Mouse (Mus musculus): Measurements from ENCODE around the gene Isy1. TPM values are rescaled to one million over a fixed set of nuclear protein-coding genes. Genes with fewer than 3 reads are reported as not detected.

Isy1 gene
- polyA plus RNA-seq, 1 experiment from 2014 or later: 61.7 TPM

DNA sequence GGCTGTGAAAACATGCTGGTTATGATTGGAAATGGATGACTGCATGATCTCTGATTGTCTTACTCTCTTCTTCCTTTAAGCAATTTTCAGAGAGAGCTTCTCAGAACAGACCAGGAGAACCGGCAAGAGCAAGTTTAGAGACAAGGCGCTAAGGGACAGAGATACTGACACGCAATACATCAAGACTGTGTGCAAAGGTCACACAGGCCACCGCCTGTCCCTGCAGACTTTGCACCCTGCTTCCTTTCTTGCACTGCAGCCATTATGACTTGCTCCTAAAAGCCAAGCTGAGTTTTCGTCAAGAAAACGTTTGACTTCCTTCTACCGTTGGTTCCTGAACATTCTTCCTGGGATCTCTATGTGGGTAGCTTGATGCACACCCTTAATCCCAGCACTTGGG lies 37.0 kb upstream of the Isy1 start:
- H3K27me3 ChIP-seq (ENCODE audit: control insufficient read depth, insufficient read depth, low read length): no peaks in the 10 kb centered on the region
- no peak overlapping the region for H3K27ac ChIP-seq (ENCODE audit: low read depth, low read length)
- H3K36me3 ChIP-seq (ENCODE audit: control insufficient read depth, insufficient read depth, low read length): no peaks in the 10 kb centered on the region
- no peak overlapping the region for H3K4me2 ChIP-seq (replicated peaks; ENCODE audit: low read depth, low read length)
- H3K9ac ChIP-seq (ENCODE audit: low read depth, low read length): no peak overlapping the region
- H3K9me3 ChIP-seq (ENCODE audit: control insufficient read depth, low read length): no peaks in the 10 kb centered on the region
- 91% methylated on average over 7 of the region's 7 CpGs for WGBS
- no peaks in the 10 kb centered on the region for H3K4me1 ChIP-seq (replicated peaks; ENCODE audit: control insufficient read depth, insufficient read depth, low read length)
- ATAC-seq (ENCODE audit: low FRiP score) (no peak), DNase-seq (ENCODE audit: low spot score) (no peak)
- no peak overlapping the region for H3K4me3 ChIP-seq (ENCODE audit: low read depth, low read length)

DNA sequence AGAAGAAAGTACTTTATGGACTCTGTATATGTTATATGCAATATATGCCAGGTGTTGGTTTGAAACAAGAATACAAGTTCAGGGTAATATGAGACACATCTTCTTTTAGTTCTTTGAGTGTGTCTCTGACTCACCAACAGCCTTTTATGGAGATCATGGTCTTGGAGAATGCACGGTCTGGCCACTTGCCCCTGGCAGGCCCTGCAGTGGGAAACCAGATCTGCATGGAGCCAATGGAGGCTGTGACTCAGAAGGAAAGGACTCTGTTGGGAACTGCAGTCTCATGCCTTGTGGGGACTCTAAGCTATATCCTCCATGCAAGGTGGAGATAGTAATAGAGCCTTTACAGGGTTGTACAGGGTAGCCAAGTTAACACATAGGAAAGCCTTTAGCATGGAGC lies 36.5 kb upstream of the Isy1 start:
- Histone ChIP-seq H3K9ac (ENCODE audit: low read depth, low read length) (no peak overlapping the region), H3K4me3 (ENCODE audit: low read depth, low read length) (no peak overlapping the region), H3K27ac (ENCODE audit: low read depth, low read length) (no peak overlapping the region), H3K4me1 (replicated peaks; ENCODE audit: control insufficient read depth, insufficient read depth, low read length) (no peaks in the 10 kb centered on the region), H3K27me3 (ENCODE audit: control insufficient read depth, insufficient read depth, low read length) (no peaks in the 10 kb centered on the region), H3K4me2 (replicated peaks; ENCODE audit: low read depth, low read length) (no peak overlapping the region), H3K9me3 (ENCODE audit: control insufficient read depth, low read length) (no peaks in the 10 kb centered on the region), H3K36me3 (ENCODE audit: control insufficient read depth, insufficient read depth, low read length) (no peaks in the 10 kb centered on the region)
- ATAC-seq (ENCODE audit: low FRiP score): no peak
- DNase-seq (ENCODE audit: low spot score): no peak
- WGBS: 92% methylated on average over 1 of the region's 1 CpGs

DNA sequence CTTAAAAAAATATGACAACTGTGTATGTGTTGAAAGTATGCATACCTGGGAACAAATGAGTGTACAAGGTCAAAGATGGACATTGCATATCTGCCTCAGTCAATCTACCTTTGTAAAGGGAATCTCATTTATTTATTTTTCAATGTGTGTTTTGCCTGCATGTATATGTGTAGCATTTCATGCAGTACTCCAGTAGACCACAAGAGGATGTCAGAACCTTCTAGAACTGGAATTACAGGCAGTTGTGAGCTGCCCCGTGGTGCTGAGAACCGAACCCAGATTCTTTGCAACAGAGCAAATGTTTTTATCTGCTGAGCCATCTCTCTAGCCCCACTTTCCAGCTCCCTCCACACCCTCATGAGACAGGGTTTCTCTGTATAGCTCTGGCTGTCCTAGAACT lies 35.4 kb upstream of the Isy1 start:
- no peak overlapping the region for H3K4me3 ChIP-seq (ENCODE audit: low read depth, low read length)
- 92% methylated on average over 2 of the region's 2 CpGs for WGBS
- no peak for DNase-seq (ENCODE audit: low spot score)
- no peak for ATAC-seq (ENCODE audit: low FRiP score)
- no peaks in the 10 kb centered on the region for H3K9me3 ChIP-seq (ENCODE audit: control insufficient read depth, low read length)
- no peaks in the 10 kb centered on the region for H3K27me3 ChIP-seq (ENCODE audit: control insufficient read depth, insufficient read depth, low read length)
- H3K4me1 ChIP-seq (replicated peaks; ENCODE audit: control insufficient read depth, insufficient read depth, low read length): no peaks in the 10 kb centered on the region
- H3K4me2 ChIP-seq (replicated peaks; ENCODE audit: low read depth, low read length): no peak overlapping the region
- H3K9ac ChIP-seq (ENCODE audit: low read depth, low read length): no peak overlapping the region
- H3K27ac ChIP-seq (ENCODE audit: low read depth, low read length): no peak overlapping the region
- no peaks in the 10 kb centered on the region for H3K36me3 ChIP-seq (ENCODE audit: control insufficient read depth, insufficient read depth, low read length)

DNA sequence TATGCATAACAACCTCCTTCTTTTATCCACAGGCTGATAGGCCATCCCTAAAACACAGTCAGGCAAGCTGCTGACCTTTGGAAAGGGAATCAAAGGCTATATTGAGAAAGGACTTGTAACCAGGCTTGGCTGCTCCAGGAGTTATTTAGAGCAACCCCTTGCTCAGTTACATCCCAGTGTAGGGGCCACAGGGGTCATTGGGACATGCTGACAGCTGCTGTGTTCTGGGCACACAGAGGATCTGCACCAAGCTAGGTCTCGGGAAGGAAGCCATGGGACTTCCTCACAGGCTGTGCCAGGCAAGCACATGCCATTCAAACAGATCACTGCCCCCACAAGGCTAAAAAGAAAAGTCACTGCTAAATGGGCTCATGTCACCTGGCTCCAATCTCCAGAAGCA lies 34.5 kb upstream of the Isy1 start:
- H3K27me3 ChIP-seq (ENCODE audit: control insufficient read depth, insufficient read depth, low read length): no peaks in the 10 kb centered on the region
- no peak overlapping the region for H3K27ac ChIP-seq (ENCODE audit: low read depth, low read length)
- H3K4me2 ChIP-seq (replicated peaks; ENCODE audit: low read depth, low read length): no peak overlapping the region
- no peak overlapping the region for H3K4me3 ChIP-seq (ENCODE audit: low read depth, low read length)
- 33% methylated on average over 1 of the region's 1 CpGs for WGBS
- H3K9ac ChIP-seq (ENCODE audit: low read depth, low read length): no peak overlapping the region
- H3K4me1 ChIP-seq (replicated peaks; ENCODE audit: control insufficient read depth, insufficient read depth, low read length): no peaks in the 10 kb centered on the region
- no peaks in the 10 kb centered on the region for H3K36me3 ChIP-seq (ENCODE audit: control insufficient read depth, insufficient read depth, low read length)
- H3K9me3 ChIP-seq (ENCODE audit: control insufficient read depth, low read length): no peaks in the 10 kb centered on the region
- no peak for DNase-seq (ENCODE audit: low spot score)
- no peak for ATAC-seq (ENCODE audit: low FRiP score)

DNA sequence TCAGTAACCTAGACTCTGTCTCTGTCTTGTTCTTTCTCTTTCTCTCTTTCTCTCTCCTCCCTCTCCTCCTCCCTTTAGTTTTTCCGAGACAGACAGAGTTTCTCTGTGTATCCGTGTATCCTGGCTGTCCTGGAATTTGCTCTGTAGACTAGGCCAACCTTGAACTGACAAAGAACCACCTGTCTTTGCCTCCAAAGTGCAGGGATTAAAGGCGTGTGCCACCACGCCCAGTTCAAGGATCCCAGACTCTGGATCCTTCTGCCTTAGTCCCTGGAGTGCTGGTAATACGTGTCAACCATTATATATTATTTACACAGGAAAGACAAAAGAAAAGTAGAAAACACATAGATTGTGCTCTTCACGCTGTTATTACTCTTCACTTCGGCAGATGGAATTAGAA lies 32.6 kb upstream of the Isy1 start:
- Histone ChIP-seq H3K27me3 (ENCODE audit: control insufficient read depth, insufficient read depth, low read length) (no peaks in the 10 kb centered on the region), H3K4me2 (replicated peaks; ENCODE audit: low read depth, low read length) (no peak overlapping the region), H3K27ac (ENCODE audit: low read depth, low read length) (no peak overlapping the region), H3K4me1 (replicated peaks; ENCODE audit: control insufficient read depth, insufficient read depth, low read length) (no peaks in the 10 kb centered on the region), H3K9ac (ENCODE audit: low read depth, low read length) (no peak overlapping the region), H3K36me3 (ENCODE audit: control insufficient read depth, insufficient read depth, low read length) (no peaks in the 10 kb centered on the region), H3K4me3 (ENCODE audit: low read depth, low read length) (no peak overlapping the region), H3K9me3 (ENCODE audit: control insufficient read depth, low read length) (no peaks in the 10 kb centered on the region)
- WGBS: 94% methylated on average over 7 of the region's 7 CpGs
- DNase-seq (ENCODE audit: low spot score): no peak
- no peak for ATAC-seq (ENCODE audit: low FRiP score)

DNA sequence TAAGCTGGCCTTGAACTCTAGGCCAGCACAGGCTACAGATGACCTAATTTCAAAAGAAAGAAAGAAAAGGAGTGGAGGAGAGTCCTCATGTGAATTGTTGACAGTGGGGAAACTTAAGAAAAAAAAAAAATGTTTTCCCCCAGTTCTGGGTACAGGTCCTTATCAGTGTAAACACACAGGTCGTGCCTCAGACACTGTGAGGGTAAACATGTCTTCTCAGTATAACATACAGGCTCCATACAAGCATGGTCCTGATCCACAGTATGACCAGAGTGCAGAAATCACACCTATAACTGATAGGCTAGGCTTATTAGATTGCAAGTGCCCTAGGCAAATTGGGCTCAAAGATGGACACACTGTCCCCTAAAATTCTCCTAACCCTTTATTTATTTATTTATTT lies 31.8 kb upstream of the Isy1 start:
- WGBS: 74% methylated on average over 1 of the region's 1 CpGs

DNA sequence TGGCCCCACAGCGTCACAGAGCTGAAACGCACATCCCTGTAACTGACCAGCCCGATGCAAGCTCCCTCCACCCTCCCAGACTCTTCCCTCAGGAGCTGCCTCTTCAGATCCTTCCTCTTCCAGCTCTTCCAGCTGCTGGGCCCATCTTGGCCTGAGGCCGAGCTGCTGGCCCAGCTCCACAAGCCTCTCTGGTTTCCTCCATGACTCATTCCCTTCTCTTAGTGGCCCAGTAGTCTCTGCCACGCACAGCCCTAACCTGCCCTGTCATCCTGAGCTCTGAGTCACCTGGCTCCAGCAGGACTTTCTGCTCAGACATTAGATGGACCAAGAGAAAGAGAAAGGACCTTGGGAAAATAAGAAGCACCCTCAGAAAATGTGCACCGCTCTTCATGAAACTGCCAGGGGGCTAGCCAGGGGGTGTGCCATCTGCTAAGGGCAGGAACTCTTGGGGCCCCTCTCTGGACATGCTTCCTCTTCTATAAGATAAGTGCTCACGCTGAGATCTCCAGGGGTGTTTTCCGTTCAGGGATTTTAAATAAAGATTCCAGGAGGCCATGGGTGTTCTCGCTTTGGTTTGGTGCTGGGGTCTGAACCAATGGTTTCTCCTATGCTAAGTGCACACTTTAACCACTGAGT lies 30.4 kb upstream of the Isy1 start:
- H3K4me3 ChIP-seq (ENCODE audit: low read depth, low read length): no peak overlapping the region
- H3K4me1 ChIP-seq (replicated peaks; ENCODE audit: control insufficient read depth, insufficient read depth, low read length): no peaks in the 10 kb centered on the region
- H3K9me3 ChIP-seq (ENCODE audit: control insufficient read depth, low read length): no peaks in the 10 kb centered on the region
- no peaks in the 10 kb centered on the region for H3K27me3 ChIP-seq (ENCODE audit: control insufficient read depth, insufficient read depth, low read length)
- no peak for DNase-seq (ENCODE audit: low spot score)
- ATAC-seq (ENCODE audit: low FRiP score): no peak
- H3K36me3 ChIP-seq (ENCODE audit: control insufficient read depth, insufficient read depth, low read length): no peaks in the 10 kb centered on the region
- H3K9ac ChIP-seq (ENCODE audit: low read depth, low read length): no peak overlapping the region
- H3K4me2 ChIP-seq (replicated peaks; ENCODE audit: low read depth, low read length): no peak overlapping the region
- no peak overlapping the region for H3K27ac ChIP-seq (ENCODE audit: low read depth, low read length)
- WGBS: 82% methylated on average over 9 of the region's 9 CpGs

More for the DNA sequence above, 31.8 kb upstream of the Isy1 start:
- H3K27ac ChIP-seq (ENCODE audit: low read depth, low read length): no peak overlapping the region
- no peak overlapping the region for H3K9ac ChIP-seq (ENCODE audit: low read depth, low read length)
- H3K27me3 ChIP-seq (ENCODE audit: control insufficient read depth, insufficient read depth, low read length): no peaks in the 10 kb centered on the region
- H3K9me3 ChIP-seq (ENCODE audit: control insufficient read depth, low read length): no peaks in the 10 kb centered on the region
- H3K36me3 ChIP-seq (ENCODE audit: control insufficient read depth, insufficient read depth, low read length): no peaks in the 10 kb centered on the region
- H3K4me3 ChIP-seq (ENCODE audit: low read depth, low read length): no peak overlapping the region
- ATAC-seq (ENCODE audit: low FRiP score) (no peak), DNase-seq (ENCODE audit: low spot score) (no peak)
- no peak overlapping the region for H3K4me2 ChIP-seq (replicated peaks; ENCODE audit: low read depth, low read length)
- no peaks in the 10 kb centered on the region for H3K4me1 ChIP-seq (replicated peaks; ENCODE audit: control insufficient read depth, insufficient read depth, low read length)

DNA sequence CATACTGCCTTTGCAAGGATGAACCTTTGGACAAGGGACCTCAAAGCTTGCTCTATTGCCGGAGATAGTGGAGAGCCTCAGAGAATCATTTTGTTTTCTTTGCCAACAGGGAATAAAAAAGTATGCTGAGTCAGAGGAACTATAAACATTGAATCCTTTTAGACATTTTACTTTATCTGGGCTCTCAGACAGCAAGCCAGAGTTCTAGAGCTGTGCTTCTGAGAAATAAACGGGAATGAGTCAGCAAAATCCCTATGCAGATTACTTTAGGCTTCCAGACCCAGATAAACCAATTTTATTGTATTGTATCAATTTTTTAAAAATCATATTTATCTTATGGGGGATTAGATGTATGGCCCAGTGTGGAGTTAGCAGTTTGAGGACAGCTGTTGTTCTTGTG lies 28.7 kb upstream of the Isy1 start:
- no peaks in the 10 kb centered on the region for H3K9me3 ChIP-seq (ENCODE audit: control insufficient read depth, low read length)
- H3K9ac ChIP-seq (ENCODE audit: low read depth, low read length): no peak overlapping the region
- no peak overlapping the region for H3K4me2 ChIP-seq (replicated peaks; ENCODE audit: low read depth, low read length)
- WGBS: 85% methylated on average over 2 of the region's 2 CpGs
- H3K36me3 ChIP-seq (ENCODE audit: control insufficient read depth, insufficient read depth, low read length): no peaks in the 10 kb centered on the region
- H3K4me3 ChIP-seq (ENCODE audit: low read depth, low read length): no peak overlapping the region
- no peaks in the 10 kb centered on the region for H3K4me1 ChIP-seq (replicated peaks; ENCODE audit: control insufficient read depth, insufficient read depth, low read length)
- H3K27ac ChIP-seq (ENCODE audit: low read depth, low read length): no peak overlapping the region
- DNase-seq (ENCODE audit: low spot score) (no peak), ATAC-seq (ENCODE audit: low FRiP score) (no peak)
- no peaks in the 10 kb centered on the region for H3K27me3 ChIP-seq (ENCODE audit: control insufficient read depth, insufficient read depth, low read length)

DNA sequence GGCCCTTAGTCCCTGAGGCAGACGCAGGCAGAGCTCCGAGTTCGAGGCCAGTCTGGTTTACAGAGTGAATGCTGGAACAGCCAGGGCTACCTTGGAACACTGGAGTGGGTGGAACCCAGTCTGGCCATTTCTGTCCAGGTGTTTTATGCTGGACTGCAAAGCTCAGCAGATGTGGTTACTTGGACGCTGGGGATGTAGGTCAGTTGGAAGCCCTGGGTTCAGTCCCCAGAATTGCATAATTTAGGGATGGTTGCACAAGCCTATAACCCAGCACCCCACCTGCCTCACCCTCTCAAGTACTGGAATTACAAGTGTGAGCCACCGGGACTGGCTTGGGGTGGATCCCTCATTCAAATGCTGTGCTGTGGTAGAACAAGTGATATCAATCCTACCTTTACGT lies 27.6 kb upstream of the Isy1 start:
- Histone ChIP-seq H3K9me3 (ENCODE audit: control insufficient read depth, low read length) (no peaks in the 10 kb centered on the region), H3K4me3 (ENCODE audit: low read depth, low read length) (no peak overlapping the region), H3K27ac (ENCODE audit: low read depth, low read length) (no peak overlapping the region), H3K9ac (ENCODE audit: low read depth, low read length) (no peak overlapping the region), H3K27me3 (ENCODE audit: control insufficient read depth, insufficient read depth, low read length) (no peaks in the 10 kb centered on the region), H3K4me1 (replicated peaks; ENCODE audit: control insufficient read depth, insufficient read depth, low read length) (no peaks in the 10 kb centered on the region), H3K4me2 (replicated peaks; ENCODE audit: low read depth, low read length) (no peak overlapping the region), H3K36me3 (ENCODE audit: control insufficient read depth, insufficient read depth, low read length) (no peaks in the 10 kb centered on the region)
- DNase-seq (ENCODE audit: low spot score) (no peak), ATAC-seq (ENCODE audit: low FRiP score) (no peak)
- 93% methylated on average over 6 of the region's 6 CpGs for WGBS
